Mouse (Mus musculus) megakaryocyte progenitor cell, adult 5-6 weeks (primary cell): ENCODE data around the gene Abhd2. TPM values are rescaled to one million over a fixed set of nuclear protein-coding genes. Genes with fewer than 3 reads are reported as not detected.

Experiments
- ATAC-seq: replicated peaks from 2 replicates; pipeline ENCODE4 v1.8.0; 2016; ENCODE audit warnings: mild to moderate bottlenecking, moderate TSS enrichment, inconsistent platforms; ENCODE audit not compliant: poor library complexity
- total RNA-seq, 2 experiments: library from RNA; stranded (forward) in 1 of 2; stranded (reverse) in 1 of 2; fragments of 157-497, 149-512 nt in 1 of 2; fragments of 200-1000 nt in 1 of 2; gene quantifications; 2 replicates each; pipeline versions ENCODE4 v1.2.3 to v1.2.4; 2015 to 2017

The Abhd2 gene
- total RNA-seq, 2 experiments from 2014 or later: 28.3 to 60.4 TPM

GRCm38 (mm10) chr7:79263776-79264175, 9.2 kb upstream of the Abhd2 start:
- ATAC-seq: no peak

- no peak for ATAC-seq
Measured at GRCm38 (mm10) chr7:79266228-79266627, 6.8 kb upstream of the Abhd2 start.

- ATAC-seq: peak; percentile 43
Measured at GRCm38 (mm10) chr7:79267690-79268388, 5.2 kb upstream of the Abhd2 start.

GRCm38 (mm10) chr7:79268897-79269296, 4.1 kb upstream of the Abhd2 start:
- ATAC-seq: no peak

GRCm38 (mm10) chr7:79269411-79269810, 3.6 kb upstream of the Abhd2 start:
- ATAC-seq: no peak

- ATAC-seq: peak; percentile 35
Measured at GRCm38 (mm10) chr7:79269866-79270265, 3.1 kb upstream of the Abhd2 start.

- ATAC-seq: peak; percentile 21; the same call in 1 of the 2 replicates
Measured at GRCm38 (mm10) chr7:79270961-79271387, 2.0 kb upstream of the Abhd2 start.

GRCm38 (mm10) chr7:79271861-79272788, 874 bp upstream of the Abhd2 start:
- 0 out of 2 replicates have a peak, but pooled peaks have one; percentile 0 for ATAC-seq

- ATAC-seq: no peak
Measured at GRCm38 (mm10) chr7:79273738-79274472, 906 bp downstream of the Abhd2 start.

- ATAC-seq: no peak
Measured at GRCm38 (mm10) chr7:79274473-79275010, 1.5 kb downstream of the Abhd2 start.

- no peak for ATAC-seq
Measured at GRCm38 (mm10) chr7:79275345-79275744, 2.3 kb downstream of the Abhd2 start.

GRCm38 (mm10) chr7:79278432-79278831, 5.4 kb downstream of the Abhd2 start:
- ATAC-seq: no peak

- ATAC-seq: peak; percentile 69
Measured at GRCm38 (mm10) chr7:79279376-79280029, 6.5 kb downstream of the Abhd2 start.

- peak; percentile 1; the same call in 1 of the 2 replicates for ATAC-seq
Measured at GRCm38 (mm10) chr7:79282883-79283670, 10.1 kb downstream of the Abhd2 start.

- ATAC-seq: peak; percentile 24; the same call in 1 of the 2 replicates
Measured at GRCm38 (mm10) chr7:79283671-79283941, 10.6 kb downstream of the Abhd2 start.

GRCm38 (mm10) chr7:79284160-79284888, 11.3 kb downstream of the Abhd2 start:
- peak; percentile 54 for ATAC-seq

- peak; percentile 8; the same call in 1 of the 2 replicates for ATAC-seq
Measured at GRCm38 (mm10) chr7:79284889-79285280, 11.9 kb downstream of the Abhd2 start.

- no peak for ATAC-seq
Measured at GRCm38 (mm10) chr7:79285408-79285807, 12.4 kb downstream of the Abhd2 start.

- ATAC-seq: peak; percentile 56
Measured at GRCm38 (mm10) chr7:79287226-79287625, 14.2 kb downstream of the Abhd2 start.
